Mouse (Mus musculus) adrenal gland, postnatal 25 days (tissue): ENCODE measurements around the gene Pitpnm2. TPM values are rescaled to one million over a fixed set of nuclear protein-coding genes. Genes with fewer than 3 reads are reported as not detected.

Source experiments
- DNase-seq: peaks from one replicate; pipeline ENCODE4 v3.0.0; 2021; ENCODE audit warnings: mixed read lengths
- total RNA-seq: library from RNA; stranded (reverse); gene quantifications from 2 replicates; pipeline ENCODE4 v1.2.3, GENCODE M21; 2021

The Pitpnm2 gene
- total RNA-seq, 1 experiment from 2014 or later: 83.8 TPM

GRCm38 (mm10) chr5:124138066-124138465, 111.5 kb downstream of the Pitpnm2 start:
- no peak for DNase-seq

GRCm38 (mm10) chr5:124134261-124134660, 115.3 kb downstream of the Pitpnm2 start:
- DNase-seq: no peak

- no peak for DNase-seq
Observed at GRCm38 (mm10) chr5:124125093-124125492, 124.5 kb downstream of the Pitpnm2 start.

GRCm38 (mm10) chr5:124122357-124122756, 127.2 kb downstream of the Pitpnm2 start:
- DNase-seq: no peak

GRCm38 (mm10) chr5:124119204-124119603, 130.4 kb downstream of the Pitpnm2 start:
- no peak for DNase-seq

GRCm38 (mm10) chr5:124115990-124116845, 133.3 kb downstream of the Pitpnm2 start, which contains the start of gene Arl6ip4:
Gene Arl6ip4 (plus strand): TSS chr5:124116089.
- DNase-seq: peak; percentile 72

- no peak for DNase-seq
Observed at GRCm38 (mm10) chr5:124115531-124115930, 134.0 kb downstream of the Pitpnm2 start.

GRCm38 (mm10) chr5:124114276-124115025, 135.1 kb downstream of the Pitpnm2 start:
- no peak for DNase-seq

GRCm38 (mm10) chr5:124113030-124113429, 136.5 kb downstream of the Pitpnm2 start:
- peak; percentile 79 for DNase-seq

GRCm38 (mm10) chr5:124112531-124112930, 137.0 kb downstream of the Pitpnm2 start:
- peak; percentile 26 for DNase-seq

- peak; percentile 93 for DNase-seq
Observed at GRCm38 (mm10) chr5:124111742-124112497, 137.6 kb downstream of the Pitpnm2 start, which contains the start of gene Ogfod2. Gene Ogfod2 (plus strand): TSS chr5:124112297.

- peak; percentile 39 for DNase-seq
Observed at GRCm38 (mm10) chr5:124111077-124111741, 138.4 kb downstream of the Pitpnm2 start.

GRCm38 (mm10) chr5:124103552-124103951, 146.0 kb downstream of the Pitpnm2 start:
- no peak for DNase-seq

- no peak for DNase-seq
Observed at GRCm38 (mm10) chr5:124103020-124103419, 146.5 kb downstream of the Pitpnm2 start.

- no peak for DNase-seq
Observed at GRCm38 (mm10) chr5:124102326-124102725, 147.2 kb downstream of the Pitpnm2 start.

GRCm38 (mm10) chr5:124100128-124101044, 149.2 kb downstream of the Pitpnm2 start:
- no peak for DNase-seq

- DNase-seq: no peak
Observed at GRCm38 (mm10) chr5:124098923-124099322, 150.6 kb downstream of the Pitpnm2 start.

- DNase-seq: peak; percentile 97
Observed at GRCm38 (mm10) chr5:124095596-124096232, 153.8 kb downstream of the Pitpnm2 start, which contains the start of gene Abcb9. Gene Abcb9 (minus strand): TSS chr5:124095798.

GRCm38 (mm10) chr5:124095077-124095581, 154.4 kb downstream of the Pitpnm2 start:
- DNase-seq: no peak
